In genomic region chr2:134761029-134761428, GRCm38 (mm10) we compare ENCODE assay signal across 20 mouse cellular contexts. TPM values are rescaled to one million over a fixed set of nuclear protein-coding genes. Genes with fewer than 3 reads are reported as not detected.
DNase-seq lines count a peak whose midpoint lies in the region; ATAC-seq and TF ChIP-seq lines count a peak whose summit lies in the region.
"Had no signal": no experiment of that assay in that cellular context is flagged by ENCODE, and none has a peak within 500 bp of the region (broad histone marks: within the 10 kb centered on the region; RNA-seq: fewer than 3 reads in every experiment).

No protein-coding gene starts in this region.

- H3K4me2 ChIP-seq in midbrain, embryonic 13.5 days (replicated peaks) = no peak overlapping the region
- H3K4me2 ChIP-seq in midbrain, embryonic 15.5 days = no peak overlapping the region
- H3K4me2 ChIP-seq: embryonic facial prominence, embryonic 12.5 days; forebrain, embryonic 13.5 days had no signal

- H3K9me3 ChIP-seq in midbrain, embryonic 13.5 days = no peaks in the 10 kb centered on the region
- H3K9me3 ChIP-seq in midbrain, embryonic 15.5 days = no peaks in the 10 kb centered on the region
- H3K9me3 ChIP-seq: embryonic facial prominence, embryonic 10.5 days; embryonic facial prominence, embryonic 12.5 days; forebrain, embryonic 13.5 days had no signal

- WGBS in midbrain, embryonic 13.5 days = 100% methylated on average over 1 of the region's 1 CpGs
- 84% methylated on average over 1 of the region's 1 CpGs for WGBS in midbrain, embryonic 15.5 days

- H3K27me3 ChIP-seq in midbrain, embryonic 13.5 days = no peaks in the 10 kb centered on the region
- H3K27me3 ChIP-seq in midbrain, embryonic 15.5 days (replicated peaks) = no peaks in the 10 kb centered on the region
- H3K27me3 ChIP-seq: embryonic facial prominence, embryonic 12.5 days; forebrain, embryonic 13.5 days had no signal

- no peak overlapping the region for H3K9ac ChIP-seq in midbrain, embryonic 13.5 days (replicated peaks)
- H3K9ac ChIP-seq in midbrain, embryonic 15.5 days = no peak overlapping the region
- H3K9ac ChIP-seq: embryonic facial prominence, embryonic 12.5 days; forebrain, embryonic 13.5 days; forebrain, postnatal 0 days had no signal

- H3K36me3 ChIP-seq in midbrain, embryonic 13.5 days = no peaks in the 10 kb centered on the region
- H3K36me3 ChIP-seq in midbrain, embryonic 15.5 days (replicated peaks) = no peaks in the 10 kb centered on the region
- H3K36me3 ChIP-seq: embryonic facial prominence, embryonic 10.5 days; embryonic facial prominence, embryonic 12.5 days had no signal

- peak; percentile 53; the same call in 1 of the 2 replicates for ATAC-seq in midbrain, embryonic 13.5 days
- no peak for ATAC-seq in midbrain, embryonic 15.5 days (replicated peaks)
- ATAC-seq: activated CD4-positive, CD25-positive, alpha-beta regulatory T cell, adult 4 months; forebrain, embryonic 13.5 days; forebrain, postnatal 0 days; Patski had no signal

- H3K4me1 ChIP-seq in midbrain, embryonic 13.5 days (replicated peaks) = peaks cover 6% of the 10 kb centered on the region; the same call in 1 of the 2 replicates
- H3K4me1 ChIP-seq in midbrain, embryonic 15.5 days = 0 out of 2 replicates have a peak, but pooled peaks cover 4% of the 10 kb centered on the region
- H3K4me1 ChIP-seq: embryonic facial prominence, embryonic 10.5 days; embryonic facial prominence, embryonic 12.5 days had no signal

- no peak for TF ChIP-seq CTCF in brain, embryonic 14.5 days (IDR thresholded peaks at IDR 0.05; ENCODE audit: borderline replicate concordance, extremely low read depth, insufficient read depth, insufficient read length)

- TF ChIP-seq POLR2A in brain, embryonic 14.5 days (IDR thresholded peaks at IDR 0.05; ENCODE audit: borderline replicate concordance, extremely low read depth, insufficient read depth, insufficient read length, poor library complexity, severe bottlenecking) = no peak

- H3K4me3 ChIP-seq in midbrain, embryonic 13.5 days (replicated peaks) = no peak overlapping the region
- no peak overlapping the region for H3K4me3 ChIP-seq in midbrain, embryonic 15.5 days
- H3K4me3 ChIP-seq: embryonic facial prominence, embryonic 10.5 days; embryonic facial prominence, embryonic 12.5 days; forebrain, embryonic 13.5 days had no signal

- no peak overlapping the region for H3K27ac ChIP-seq in midbrain, embryonic 13.5 days
- H3K27ac ChIP-seq in midbrain, embryonic 15.5 days = no peak overlapping the region
- H3K27ac ChIP-seq: embryonic facial prominence, embryonic 10.5 days; embryonic facial prominence, embryonic 12.5 days; forebrain, embryonic 13.5 days had no signal

- peak; percentile 38 for DNase-seq in 3T3-L1 (ENCODE audit: low read depth, low spot score)
- DNase-seq in NIH3T3 (ENCODE audit: low read depth) = peak; percentile 4
- peak; percentile 34 for DNase-seq in brain, embryonic 14.5 days (ENCODE audit: low read depth)
- no peak for DNase-seq in c-Kit-positive CD71-positive TER-119-positive erythroid progenitor cells, embryonic 14.5 days (ENCODE audit: low spot score)
- no peak for DNase-seq in right cerebral cortex, postnatal 14 days
- no peak for DNase-seq in adrenal gland, adult (ENCODE audit: inconsistent age in 2 of 2, low spot score in 1 of 2)
- DNase-seq: adrenal gland, adult 8-10 months; adrenal gland, postnatal 36 days; B cell, adult 2 months; cerebellum, adult 11-12 months; cerebellum, adult 2 months; cerebellum, adult 9-10 months; forebrain, postnatal 0 days had no signal

RNA-seq across cellular contexts. Expression of gene Plcb1, which starts 24.8 kb away (rescaled TPM):
- polyA plus RNA-seq in midbrain, embryonic 13.5 days (2015; fragmentation: Nextera tagmentation; extraction: Ambion mirVana) = 20.7 and 21.2 TPM in 2 replicates
- polyA plus RNA-seq in midbrain, embryonic 15.5 days (2015; fragmentation: Nextera tagmentation; extraction: Ambion mirVana) = 36.6 and 38.0 TPM in 2 replicates
- 8.5 and 15.2 TPM in 2 replicates for polyA plus RNA-seq in brain, embryonic 14.5 days (2012; rRNA removed)
- polyA plus RNA-seq: activated CD4-positive, CD25-positive, alpha-beta regulatory T cell, adult 4 months had no signal

Comparison
In these comparisons a context has a peak if more than half of its experiments do, and no peak if none do; other contexts are left out.
1. DNase-seq: peak in 3T3-L1 (single experiment), NIH3T3 (single experiment) and brain, embryonic 14.5 days (single experiment); none in c-Kit-positive CD71-positive TER-119-positive erythroid progenitor cells, embryonic 14.5 days (single experiment), right cerebral cortex, postnatal 14 days (single experiment) and adrenal gland, adult (0 of 2).